In the genomic region with DNA sequence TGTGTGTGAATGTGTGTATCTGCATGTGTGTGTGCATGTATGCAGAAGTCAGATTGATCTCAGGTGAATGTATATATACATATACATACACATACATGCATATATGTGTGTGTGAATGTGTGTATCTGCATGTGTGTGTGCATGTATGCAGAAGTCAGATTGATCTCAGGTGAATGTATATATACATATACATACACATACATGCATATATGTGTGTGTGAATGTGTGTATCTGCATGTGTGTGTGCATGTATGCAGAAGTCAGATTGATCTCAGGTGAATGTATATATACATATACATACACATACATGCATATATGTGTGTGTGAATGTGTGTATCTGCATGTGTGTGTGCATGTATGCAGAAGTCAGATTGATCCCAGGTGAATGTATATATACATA, we compare ENCODE assay signal across 18 mouse cellular contexts. TPM values are rescaled to one million over a fixed set of nuclear protein-coding genes. Genes with fewer than 3 reads are reported as not detected.
"Had no signal": no experiment of that assay in that cellular context is flagged by ENCODE, and none has a peak within 500 bp of the region (broad histone marks: within the 10 kb centered on the region; RNA-seq: fewer than 3 reads in every experiment).

Gene Gm11011, minus strand, starts transcription at position 101 of the 400 bp plus-strand sequence.

RNA-seq across cellular contexts. Expression of gene Gm11011, which starts in this region (rescaled TPM):
- polyA plus RNA-seq: cerebellum, adult 2 months; cortical plate, adult 2 months; embryonic facial prominence, embryonic 11.5 days; embryonic facial prominence, embryonic 12.5 days; embryonic facial prominence, embryonic 13.5 days; embryonic facial prominence, embryonic 14.5 days; embryonic facial prominence, embryonic 15.5 days; erythroblast, embryonic 14.5 days; forebrain, embryonic 11.5 days; forebrain, embryonic 12.5 days; forebrain, embryonic 13.5 days; forebrain, embryonic 14.5 days; forebrain, embryonic 15.5 days; forebrain, embryonic 16.5 days; forebrain, postnatal 0 days; frontal cortex, adult 2 months; gonadal fat pad, adult 2 months; heart, adult 2 months had no signal
